9 mouse cellular contexts compared by ENCODE assay signal in genomic region chr9:50700921-50701691, GRCm38 (mm10). TPM values are rescaled to one million over a fixed set of nuclear protein-coding genes. Genes with fewer than 3 reads are reported as not detected.
DNase-seq lines count a peak whose midpoint lies in the region; ATAC-seq and TF ChIP-seq lines count a peak whose summit lies in the region.
"Had no signal": no experiment of that assay in that cellular context is flagged by ENCODE, and none has a peak within 500 bp of the region (broad histone marks: within the 10 kb centered on the region; RNA-seq: fewer than 3 reads in every experiment).

No protein-coding gene starts in this region.

- TF ChIP-seq CTCF in lung, adult 2 months (IDR thresholded peaks at IDR 0.05; ENCODE audit: insufficient read depth, low read length) = no peak

- no peak overlapping the region for H3K9ac ChIP-seq in kidney, embryonic 15.5 days
- 0 out of 2 replicates have a peak overlapping the region, but pooled peaks have one; percentile 3 for H3K9ac ChIP-seq in heart, embryonic 14.5 days (ENCODE audit: low read length)

- H3K4me3 ChIP-seq in kidney, embryonic 15.5 days (replicated peaks) = no peak overlapping the region
- H3K4me3 ChIP-seq in heart, embryonic 14.5 days (ENCODE audit: control insufficient read depth in 1 of 2, insufficient read depth in 1 of 2, low read depth in 1 of 2, low read length in 2 of 2) = no peak overlapping the region
- no peak overlapping the region for H3K4me3 ChIP-seq in lung, adult 2 months (replicated peaks; ENCODE audit: extremely low read depth, low read depth, low read length)

- WGBS in kidney, embryonic 15.5 days = 56% methylated on average over 11 of the region's 11 CpGs
- 52% methylated on average over 11 of the region's 11 CpGs for WGBS in heart, embryonic 14.5 days
- WGBS in lung, adult 2 months = 30% methylated on average over 11 of the region's 11 CpGs

- no peak overlapping the region for H3K27ac ChIP-seq in kidney, embryonic 15.5 days
- H3K27ac ChIP-seq in heart, embryonic 14.5 days (replicated peaks in 1 of 2; ENCODE audit: control insufficient read depth in 1 of 2, insufficient read depth in 1 of 2, low read depth in 2 of 2, low read length in 2 of 2) = no peak overlapping the region; a peak in 1 of 4 replicates

- peak; percentile 44; the same call in 1 of the 2 replicates for TF ChIP-seq POLR2A in lung, adult 2 months (IDR thresholded peaks at IDR 0.05; ENCODE audit: borderline replicate concordance, extremely low read depth, low read depth, low read length)

- no peaks in the 10 kb centered on the region for H3K36me3 ChIP-seq in kidney, embryonic 15.5 days
- peaks cover 12% of the 10 kb centered on the region; the same call in 1 of the 2 replicates for H3K36me3 ChIP-seq in heart, embryonic 14.5 days (ENCODE audit: control insufficient read depth, insufficient read depth, low read length)
- H3K36me3 ChIP-seq: G1E had no signal

- no peaks in the 10 kb centered on the region for H3K9me3 ChIP-seq in kidney, embryonic 15.5 days (replicated peaks)
- no peaks in the 10 kb centered on the region for H3K9me3 ChIP-seq in heart, embryonic 14.5 days (ENCODE audit: control insufficient read depth, low read length)
- H3K9me3 ChIP-seq: G1E had no signal

- peaks cover 30% of the 10 kb centered on the region for H3K27me3 ChIP-seq in kidney, embryonic 15.5 days
- peaks cover 7% of the 10 kb centered on the region; the same call in 1 of the 2 replicates for H3K27me3 ChIP-seq in heart, embryonic 14.5 days (ENCODE audit: control insufficient read depth, insufficient read depth, low read length)

- peak; percentile 34 for DNase-seq in kidney, adult 11 months
- DNase-seq in cerebellum, adult 18-20 months = peak; percentile 67 to 74
- DNase-seq in lung, adult 2 months = peak; percentile 75
- DNase-seq in embryo, embryonic 10.5 days (ENCODE audit: low spot score) = no peak
- no peak for DNase-seq in frontal cortex, postnatal 36 days (ENCODE audit: low spot score in 2 of 2)
- DNase-seq in natural killer cell, adult 2 months (ENCODE audit: low spot score in 2 of 2) = no peak

- H3K4me2 ChIP-seq in kidney, embryonic 15.5 days = no peak overlapping the region
- peak overlapping the region; percentile 15; the same call in 1 of the 2 replicates for H3K4me2 ChIP-seq in heart, embryonic 14.5 days (ENCODE audit: low read length)

- no peak for ATAC-seq in kidney, embryonic 15.5 days (replicated peaks; ENCODE audit: low FRiP score)
- no peak for ATAC-seq in heart, embryonic 14.5 days (ENCODE audit: insufficient number of reproducible peaks, insufficient read depth, low FRiP score, low read depth)

- H3K4me1 ChIP-seq in kidney, embryonic 15.5 days = peaks cover 24% of the 10 kb centered on the region
- peaks cover 9 to 16% of the 10 kb centered on the region in 2 experiments for H3K4me1 ChIP-seq in heart, embryonic 14.5 days (ENCODE audit: control insufficient read depth in 2 of 2, insufficient read depth in 2 of 2, low read length in 2 of 2)
- peaks cover 13% of the 10 kb centered on the region for H3K4me1 ChIP-seq in lung, adult 2 months (ENCODE audit: control insufficient read depth, insufficient read depth, low read length)

RNA-seq across cellular contexts. Expression of gene Dixdc1, which starts 38.2 kb away (rescaled TPM):
- 8.3 and 8.5 TPM in 2 replicates for polyA plus RNA-seq in kidney, embryonic 15.5 days (2015; fragmentation: Nextera tagmentation; extraction: Ambion mirVana)
- polyA plus RNA-seq in heart, embryonic 14.5 days (2014; fragmentation: Nextera tagmentation; extraction: Ambion mirVana) = 11.9 and 12.5 TPM in 2 replicates
- polyA plus RNA-seq in lung, adult 2 months (2012; rRNA removed) = 7.1 and 9.9 TPM in 2 replicates
- polyA plus RNA-seq: G1E had no signal

RNA-seq across cellular contexts. Expression of gene Dlat, which starts 41.5 kb away (rescaled TPM):
- 60.4 and 67.2 TPM in 2 replicates for polyA plus RNA-seq in kidney, embryonic 15.5 days (2015; fragmentation: Nextera tagmentation; extraction: Ambion mirVana)
- 161 TPM in 2 replicates for polyA plus RNA-seq in heart, embryonic 14.5 days (2014; fragmentation: Nextera tagmentation; extraction: Ambion mirVana)
- 13.2 and 20.5 TPM in 2 replicates for polyA plus RNA-seq in lung, adult 2 months (2012; rRNA removed)

RNA-seq across cellular contexts. Expression of gene 2310030G06Rik, which starts 45.2 kb away (rescaled TPM):
- 8.9 and 9.2 TPM in 2 replicates for polyA plus RNA-seq in kidney, embryonic 15.5 days (2015; fragmentation: Nextera tagmentation; extraction: Ambion mirVana)
- 10.3 and 11.4 TPM in 2 replicates for polyA plus RNA-seq in heart, embryonic 14.5 days (2014; fragmentation: Nextera tagmentation; extraction: Ambion mirVana)
- 14.1 and 23.5 TPM in 2 replicates for polyA plus RNA-seq in lung, adult 2 months (2012; rRNA removed)
- polyA plus RNA-seq: G1E had no signal

RNA-seq across cellular contexts. Expression of gene Cryab, which starts 50.0 kb away (rescaled TPM):
- polyA plus RNA-seq in kidney, embryonic 15.5 days (2015; fragmentation: Nextera tagmentation; extraction: Ambion mirVana) = 53.1 and 59.0 TPM in 2 replicates
- polyA plus RNA-seq in heart, embryonic 14.5 days (2014; fragmentation: Nextera tagmentation; extraction: Ambion mirVana) = 1,286 and 1,345 TPM in 2 replicates
- 405 and 528 TPM in 2 replicates for polyA plus RNA-seq in lung, adult 2 months (2012; rRNA removed)
- polyA plus RNA-seq: G1E had no signal

RNA-seq across cellular contexts. Expression of gene Hspb2, which starts 51.0 kb away (rescaled TPM):
- 8.1 and 10.5 TPM in 2 replicates for polyA plus RNA-seq in kidney, embryonic 15.5 days (2015; fragmentation: Nextera tagmentation; extraction: Ambion mirVana)
- polyA plus RNA-seq in heart, embryonic 14.5 days (2014; fragmentation: Nextera tagmentation; extraction: Ambion mirVana) = 312 and 322 TPM in 2 replicates
- polyA plus RNA-seq in lung, adult 2 months (2012; rRNA removed) = 65.3 and 88.6 TPM in 2 replicates
- polyA plus RNA-seq: G1E had no signal

Comparison
In these comparisons a context has a peak if more than half of its experiments do, and no peak if none do; other contexts are left out.
1. DNase-seq: peak in kidney, adult 11 months (single experiment), cerebellum, adult 18-20 months (2 of 2) and lung, adult 2 months (single experiment); none in embryo, embryonic 10.5 days (single experiment), frontal cortex, postnatal 36 days (0 of 2) and natural killer cell, adult 2 months (0 of 2).